Mouse (Mus musculus): ENCODE measurements around the gene Arhgap23. TPM values are rescaled to one million over a fixed set of nuclear protein-coding genes. Genes with fewer than 3 reads are reported as not detected.

The Arhgap23 gene
- polyA plus RNA-seq, 1 experiment, result 31.5 TPM

GRCm38 (mm10) chr11:97532354-97532753 is 117.0 kb downstream of the Arhgap23 start:
- DNase-seq (ENCODE audit: low read depth), result no peak

GRCm38 (mm10) chr11:97532950-97533582 is 117.7 kb downstream of the Arhgap23 start:
- no peak for DNase-seq (ENCODE audit: low read depth)

GRCm38 (mm10) chr11:97533653-97534052 is 118.3 kb downstream of the Arhgap23 start:
- DNase-seq (ENCODE audit: low read depth), result no peak

GRCm38 (mm10) chr11:97534442-97535307 is 119.3 kb downstream of the Arhgap23 start:
- DNase-seq (ENCODE audit: low read depth), result no peak

GRCm38 (mm10) chr11:97535308-97535630 is 119.9 kb downstream of the Arhgap23 start:
- DNase-seq (ENCODE audit: low read depth), result no peak

- no peak for DNase-seq (ENCODE audit: low read depth)
Measured at GRCm38 (mm10) chr11:97535660-97536059, 120.3 kb downstream of the Arhgap23 start.

- DNase-seq (ENCODE audit: low read depth), result no peak
Measured at GRCm38 (mm10) chr11:97536083-97536747, 120.9 kb downstream of the Arhgap23 start.

GRCm38 (mm10) chr11:97536835-97537579 is 121.7 kb downstream of the Arhgap23 start:
- no peak for DNase-seq (ENCODE audit: low read depth)

- no peak for DNase-seq (ENCODE audit: low read depth)
Measured at GRCm38 (mm10) chr11:97537580-97538089, 122.3 kb downstream of the Arhgap23 start.

- DNase-seq (ENCODE audit: low read depth), result no peak
Measured at GRCm38 (mm10) chr11:97539622-97540021, 124.3 kb downstream of the Arhgap23 start.

- no peak for DNase-seq (ENCODE audit: low read depth)
Measured at GRCm38 (mm10) chr11:97540136-97540535, 124.8 kb downstream of the Arhgap23 start.

GRCm38 (mm10) chr11:97540604-97541003 is 125.3 kb downstream of the Arhgap23 start:
- no peak for DNase-seq (ENCODE audit: low read depth)

- no peak for DNase-seq (ENCODE audit: low read depth)
Measured at GRCm38 (mm10) chr11:97542171-97543150, 127.1 kb downstream of the Arhgap23 start.

GRCm38 (mm10) chr11:97543181-97543733 is 127.9 kb downstream of the Arhgap23 start:
- no peak for DNase-seq (ENCODE audit: low read depth)

GRCm38 (mm10) chr11:97543883-97544282 is 128.6 kb downstream of the Arhgap23 start:
- no peak for DNase-seq (ENCODE audit: low read depth)

- DNase-seq (ENCODE audit: low read depth), result no peak
Measured at GRCm38 (mm10) chr11:97545808-97546560, 130.7 kb downstream of the Arhgap23 start.

- DNase-seq (ENCODE audit: low read depth), result no peak
Measured at GRCm38 (mm10) chr11:97546804-97547411, 131.6 kb downstream of the Arhgap23 start.

GRCm38 (mm10) chr11:97547957-97548706 is 132.8 kb downstream of the Arhgap23 start:
- DNase-seq (ENCODE audit: low read depth), result no peak
